ENCODE assay signal across 24 mouse cellular contexts in the genomic region with DNA sequence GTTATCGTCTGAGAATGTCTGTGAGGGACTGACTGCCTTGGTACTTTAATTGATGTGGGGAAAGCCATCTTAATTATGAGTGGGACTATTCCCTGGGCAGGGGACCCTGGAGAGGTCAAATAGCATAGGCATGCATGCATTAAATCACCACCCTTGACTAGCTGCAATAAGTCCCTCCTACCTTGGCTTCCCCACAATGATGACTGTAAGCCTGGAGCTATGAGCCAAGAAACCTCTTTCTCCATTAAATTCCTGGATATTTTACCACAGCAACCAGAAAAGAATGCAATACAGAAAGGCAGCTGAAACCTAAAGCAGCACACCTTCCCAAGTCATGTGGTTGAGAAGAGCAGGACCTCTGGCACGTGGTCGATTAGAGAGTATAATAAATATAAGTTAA.
"Had no signal": no experiment of that assay in that cellular context is flagged by ENCODE, and none has a peak within 500 bp of the region (broad histone marks: within the 10 kb centered on the region; RNA-seq: fewer than 3 reads in every experiment).

No protein-coding gene starts in this region.

- H3K27ac ChIP-seq: heart, embryonic 10.5 days; hindbrain, embryonic 10.5 days; hindbrain, embryonic 12.5 days; hindbrain, embryonic 14.5 days; intestine, embryonic 15.5 days; limb, embryonic 13.5 days; limb, embryonic 15.5 days; liver, embryonic 12.5 days; liver, embryonic 14.5 days had no signal

- H3K36me3 ChIP-seq: intestine, embryonic 15.5 days had no signal

- H3K27me3 ChIP-seq: heart, embryonic 12.5 days; hindbrain, embryonic 12.5 days; intestine, embryonic 15.5 days; limb, embryonic 15.5 days; liver, embryonic 12.5 days had no signal

- H3K4me1 ChIP-seq: heart, embryonic 10.5 days; heart, embryonic 12.5 days; hindbrain, embryonic 10.5 days; hindbrain, embryonic 12.5 days; intestine, embryonic 15.5 days; limb, embryonic 13.5 days; limb, embryonic 15.5 days; liver, embryonic 12.5 days had no signal

- H3K4me2 ChIP-seq: heart, embryonic 12.5 days; hindbrain, embryonic 12.5 days; hindbrain, embryonic 14.5 days; intestine, embryonic 15.5 days; limb, embryonic 13.5 days; limb, embryonic 15.5 days; liver, embryonic 12.5 days had no signal

- ATAC-seq: hindbrain, embryonic 16.5 days; inflammation-experienced regulatory T-cells, adult 6 months; intestine, embryonic 15.5 days; intestine, postnatal 0 days; liver, embryonic 12.5 days had no signal

- H3K4me3 ChIP-seq: heart, embryonic 10.5 days; heart, embryonic 12.5 days; hindbrain, embryonic 10.5 days; hindbrain, embryonic 12.5 days; intestine, embryonic 15.5 days; limb, embryonic 13.5 days; limb, embryonic 15.5 days; liver, embryonic 12.5 days had no signal

- H3K9me3 ChIP-seq: heart, embryonic 10.5 days; heart, embryonic 12.5 days; hindbrain, embryonic 10.5 days; hindbrain, embryonic 12.5 days; intestine, embryonic 15.5 days; limb, embryonic 13.5 days; limb, embryonic 15.5 days; liver, embryonic 12.5 days had no signal

- H3K9ac ChIP-seq: heart, embryonic 12.5 days; hindbrain, embryonic 12.5 days; hindbrain, embryonic 14.5 days; intestine, embryonic 15.5 days; limb, embryonic 13.5 days; limb, embryonic 15.5 days; liver, embryonic 12.5 days; liver, embryonic 14.5 days had no signal

- DNase-seq: gastrocnemius, postnatal 14 days; gastrocnemius, postnatal 36 days; heart, adult 11 months; heart, postnatal 10 days; heart, postnatal 4 days; kidney, adult 18-20 months; kidney, adult 8-10 months; kidney, postnatal 10 days; layer of hippocampus, adult 9-11 months; layer of hippocampus, postnatal 36 days; left cerebral cortex, postnatal 4 days had no signal
